Mouse (Mus musculus): Measurements from ENCODE around the gene Xaf1. TPM values are rescaled to one million over a fixed set of nuclear protein-coding genes. Genes with fewer than 3 reads are reported as not detected.
"Not testable (repeated sequence)": the region's sequence is repeated elsewhere in the genome, so short reads cannot be mapped to it uniquely, and the experiment has no call there.

Gene Xaf1
- total and polyA plus RNA-seq, 3 experiments = 2.5 to 9.6 (median 4.1) TPM

GRCm38 (mm10) chr11:72339716-72340115 lies 38.3 kb downstream of the Xaf1 start:
- in situ Hi-C loops (cut with MboI; ENCODE audit: low pct_ligation_motif_present, low pct_unique_long_range_greater_than_20kb, low sequenced_read_pairs) = loop anchor here (5.0 kb wide), 2 partner anchors 83 to 223 kb away; no protein-coding TSS in a partner anchor

GRCm38 (mm10) chr11:72342549-72343237 lies 41.3 kb downstream of the Xaf1 start:
- in situ Hi-C loops (cut with MboI; ENCODE audit: low pct_ligation_motif_present, low pct_unique_long_range_greater_than_20kb, low sequenced_read_pairs) = loop anchor here (5.0 kb wide), 2 partner anchors 80 to 220 kb away; no protein-coding TSS in a partner anchor
- Histone ChIP-seq H3K27ac (ENCODE audit: insufficient read depth, low read depth) (no peak overlapping the region), H3K9ac (ENCODE audit: insufficient read depth, low read depth) (no peak overlapping the region), H3K36me3 (replicated peaks in 1 of 2; ENCODE audit: control insufficient read depth in 1 of 2, insufficient read depth in 1 of 2, low read length in 1 of 2) (no peaks in the 10 kb centered on the region), H3K27me3 (replicated peaks) (peaks cover 20% of the 10 kb centered on the region), H3K4me3 (replicated peaks in 1 of 3; ENCODE audit: low read depth in 2 of 3, low read length in 2 of 3, poor library complexity in 1 of 3) (no peak overlapping the region), H3K4me1 (ENCODE audit: control insufficient read depth in 1 of 2, insufficient read depth in 2 of 2) (peaks cover 0 to 8% of the 10 kb centered on the region in 2 experiments; a peak in 2 of 4 replicates), H3K9me3 (replicated peaks; ENCODE audit: low read length) (peaks cover 2% of the 10 kb centered on the region), H3K79me2 (replicated peaks; ENCODE audit: control insufficient read depth, extremely low read depth, insufficient read depth, poor library complexity, severe bottlenecking) (no peaks in the 10 kb centered on the region), H3K4me2 (ENCODE audit: insufficient read depth, low read depth, poor library complexity, severe bottlenecking) (peak overlapping the region; percentile 4; the same call in 1 of the 2 replicates)
- peak; percentile 79 for DNase-seq (ENCODE audit: extremely low read depth)
- TF ChIP-seq CTCF (conservative IDR thresholded peaks at IDR 0.05 in 1 of 2, IDR thresholded peaks at IDR 0.05 in 1 of 2; ENCODE audit: low read depth in 2 of 2, low read length in 2 of 2) (peak; percentile 82 to 92), EP300 (IDR thresholded peaks at IDR 0.05; ENCODE audit: low read length) (no peak), ZNF384 (IDR thresholded peaks at IDR 0.05; ENCODE audit: low read depth, low read length) (no peak), MYC (IDR thresholded peaks at IDR 0.05; ENCODE audit: low read depth, low read length) (peak; percentile 75; the same call in 1 of the 2 replicates), UBTF (IDR thresholded peaks at IDR 0.05; ENCODE audit: low read depth, low read length) (no peak), MAFK (IDR thresholded peaks at IDR 0.05; ENCODE audit: insufficient replicate concordance, low read length) (no peak), RAD21 (IDR thresholded peaks at IDR 0.05; ENCODE audit: low read depth, low read length) (peak; percentile 72), ZKSCAN1 (IDR thresholded peaks at IDR 0.05; ENCODE audit: borderline replicate concordance, low read depth, low read length) (no peak), SIN3A (IDR thresholded peaks at IDR 0.05; ENCODE audit: low read length) (no peak), SMC3 (IDR thresholded peaks at IDR 0.05; ENCODE audit: low read depth, low read length) (peak; percentile 85), MAX (IDR thresholded peaks at IDR 0.05; ENCODE audit: low read length) (peak; percentile 81)
- dilution Hi-C loops (cut with MboI; ENCODE audit: extremely low pct_ligation_motif_present, extremely low pct_unique_long_range_greater_than_20kb, low sequenced_read_pairs) = no loop called here

More at GRCm38 (mm10) chr11:72339716-72340115, 38.3 kb downstream of the Xaf1 start:
- no peaks in the 10 kb centered on the region for H3K36me3 ChIP-seq (replicated peaks in 1 of 2; ENCODE audit: control insufficient read depth in 1 of 2, insufficient read depth in 1 of 2, low read length in 1 of 2)
- no peak overlapping the region for H3K9ac ChIP-seq (ENCODE audit: insufficient read depth, low read depth)
- no peak overlapping the region for H3K4me3 ChIP-seq (replicated peaks in 1 of 3; ENCODE audit: low read depth in 2 of 3, low read length in 2 of 3, poor library complexity in 1 of 3)
- H3K79me2 ChIP-seq (replicated peaks; ENCODE audit: control insufficient read depth, extremely low read depth, insufficient read depth, poor library complexity, severe bottlenecking) = no peaks in the 10 kb centered on the region
- no peak for DNase-seq (ENCODE audit: extremely low read depth)
- no peaks in the 10 kb centered on the region for H3K9me3 ChIP-seq (replicated peaks; ENCODE audit: low read length)
- H3K4me2 ChIP-seq (ENCODE audit: insufficient read depth, low read depth, poor library complexity, severe bottlenecking) = no peak overlapping the region
- H3K4me1 ChIP-seq (ENCODE audit: control insufficient read depth in 1 of 2, insufficient read depth in 2 of 2) = peaks cover 0 to 8% of the 10 kb centered on the region in 2 experiments; a peak in 2 of 4 replicates
- no peak overlapping the region for H3K27ac ChIP-seq (ENCODE audit: insufficient read depth, low read depth)
- H3K27me3 ChIP-seq (replicated peaks) = peaks cover 30% of the 10 kb centered on the region
- TF ChIP-seq CTCF (conservative IDR thresholded peaks at IDR 0.05 in 1 of 2, IDR thresholded peaks at IDR 0.05 in 1 of 2; ENCODE audit: low read depth in 2 of 2, low read length in 2 of 2) (no peak), ETS1 (conservative IDR thresholded peaks at IDR 0.05; ENCODE audit: low read depth, low read length) (no peak), RAD21 (IDR thresholded peaks at IDR 0.05; ENCODE audit: low read depth, low read length) (no peak), BHLHE40 (IDR thresholded peaks at IDR 0.05; ENCODE audit: low read depth, low read length) (no peak), GABPA (IDR thresholded peaks at IDR 0.05; ENCODE audit: insufficient replicate concordance, low read depth, low read length) (no peak), CHD1 (IDR thresholded peaks at IDR 0.05; ENCODE audit: low read depth, low read length) (no peak), CHD2 (IDR thresholded peaks at IDR 0.05; ENCODE audit: low read length) (no peak), MAX (IDR thresholded peaks at IDR 0.05; ENCODE audit: low read length) (no peak), POLR2AphosphoS2 (IDR thresholded peaks at IDR 0.05; ENCODE audit: low read depth, low read length) (no peak), ZKSCAN1 (IDR thresholded peaks at IDR 0.05; ENCODE audit: borderline replicate concordance, low read depth, low read length) (no peak)
- dilution Hi-C loops (cut with MboI; ENCODE audit: extremely low pct_ligation_motif_present, extremely low pct_unique_long_range_greater_than_20kb, low sequenced_read_pairs) = no loop called here

DNA sequence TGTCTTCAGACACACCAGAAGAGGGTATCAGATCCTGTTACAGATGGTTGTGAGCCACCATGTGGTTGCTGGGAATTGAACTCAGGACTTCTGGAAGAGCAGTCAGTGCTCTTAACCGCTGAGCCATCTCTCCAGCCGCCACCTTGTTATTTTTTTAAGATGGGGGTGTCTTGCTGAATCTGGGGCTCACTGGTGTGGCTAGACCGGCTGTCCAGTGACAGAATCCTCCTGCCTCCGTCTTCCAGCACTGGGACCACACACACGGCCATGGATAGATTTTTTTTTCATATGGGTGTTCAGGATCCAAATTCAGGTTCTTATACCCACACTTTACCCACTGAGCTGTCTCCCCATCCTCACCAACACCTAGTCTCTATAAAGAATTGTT lies 41.8 kb downstream of the Xaf1 start:
- H3K4me1 ChIP-seq (ENCODE audit: control insufficient read depth in 1 of 2, insufficient read depth in 2 of 2); H3K9me3 ChIP-seq (replicated peaks; ENCODE audit: low read length); H3K4me2 ChIP-seq (ENCODE audit: insufficient read depth, low read depth, poor library complexity, severe bottlenecking); H3K36me3 ChIP-seq (replicated peaks in 1 of 2; ENCODE audit: control insufficient read depth in 1 of 2, insufficient read depth in 1 of 2, low read length in 1 of 2); DNase-seq (ENCODE audit: extremely low read depth); H3K9ac ChIP-seq (ENCODE audit: insufficient read depth, low read depth); dilution Hi-C loops (cut with MboI; ENCODE audit: extremely low pct_ligation_motif_present, extremely low pct_unique_long_range_greater_than_20kb, low sequenced_read_pairs); H3K27ac ChIP-seq (ENCODE audit: insufficient read depth, low read depth); H3K4me3 ChIP-seq (replicated peaks in 1 of 3; ENCODE audit: low read depth in 2 of 3, low read length in 2 of 3, poor library complexity in 1 of 3); H3K79me2 ChIP-seq (replicated peaks; ENCODE audit: control insufficient read depth, extremely low read depth, insufficient read depth, poor library complexity, severe bottlenecking): not testable (repeated sequence)
- in situ Hi-C loops (cut with MboI; ENCODE audit: low pct_ligation_motif_present, low pct_unique_long_range_greater_than_20kb, low sequenced_read_pairs) = loop anchor here (5.0 kb wide), 2 partner anchors 79 to 219 kb away; no protein-coding TSS in a partner anchor
- peaks cover 20% of the 10 kb centered on the region for H3K27me3 ChIP-seq (replicated peaks)

Data from CH12.LX (cell line).